Mouse (Mus musculus) fat pad, adult 2 months (tissue): ENCODE results near the gene Dnaja3.
A peak's percentile ranks its signal among the peaks of the same experiment; 100 is the strongest.

Experiments used
- DNase-seq: peaks from one replicate; pipeline ENCODE4 v3.0.0-alpha.2; 2011; ENCODE audit warnings: low read depth, low spot score; ENCODE audit errors: extremely low read depth

The Dnaja3 gene

DNA sequence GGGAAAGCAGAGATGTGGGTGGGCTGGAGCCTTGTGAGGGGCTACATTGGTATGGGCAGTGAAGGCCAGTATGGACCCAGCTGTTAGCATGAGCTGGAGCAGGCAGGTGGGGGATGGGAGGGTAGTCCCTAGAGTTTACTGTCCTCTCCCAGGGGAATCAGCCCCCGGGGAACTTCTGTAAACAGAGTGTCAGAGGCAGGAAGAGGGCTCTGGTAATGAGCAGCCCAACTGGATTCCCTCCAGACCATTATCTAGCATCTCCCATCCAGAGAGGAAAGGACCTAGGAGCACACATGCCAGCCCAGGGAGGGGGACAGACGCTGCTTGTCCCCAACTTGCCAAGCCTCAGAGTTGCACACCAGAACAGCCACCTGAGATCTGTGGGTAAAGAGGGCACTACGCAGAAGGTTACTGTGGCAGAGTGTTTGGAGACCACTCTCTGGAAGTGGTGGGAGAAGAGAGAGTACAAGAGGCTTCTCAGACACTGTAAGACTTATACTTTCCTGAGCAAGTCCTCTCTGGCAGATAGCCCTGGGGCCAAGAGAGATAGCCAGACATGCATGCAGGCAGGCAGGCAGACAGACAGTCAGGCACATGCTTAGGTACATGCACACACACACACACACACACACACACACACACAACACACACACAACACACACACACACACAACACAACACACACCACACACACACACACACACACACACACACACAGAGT lies 1.5 kb downstream of the Dnaja3 start:
- DNase-seq = no peak

DNA sequence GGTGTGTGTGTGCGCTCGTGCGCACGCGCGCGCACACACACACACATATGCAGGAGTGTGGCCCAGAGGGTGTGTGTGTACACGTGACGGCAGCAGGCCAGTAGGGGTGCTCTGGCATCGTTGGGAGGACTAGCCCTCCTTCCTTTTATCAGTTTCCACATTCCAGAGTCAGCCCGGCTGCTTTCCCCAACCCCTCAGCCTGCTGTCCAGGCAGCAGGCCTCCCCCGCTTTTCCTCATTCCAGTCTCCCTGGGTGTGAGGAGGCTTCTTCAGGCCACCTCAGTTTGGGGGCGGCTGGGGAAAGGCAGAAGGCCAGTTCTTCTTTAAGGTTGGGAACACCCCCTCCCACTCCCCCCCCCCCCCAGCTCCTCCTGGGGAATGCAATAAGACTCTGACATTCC lies 2.4 kb downstream of the Dnaja3 start:
- DNase-seq = no peak

GRCm38 (mm10) chr16:4642937-4643336 lies 3.1 kb downstream of the Dnaja3 start:
- peak; percentile 99 for DNase-seq

- DNase-seq = no peak
Measured at GRCm38 (mm10) chr16:4643670-4644419, 4.1 kb downstream of the Dnaja3 start.

GRCm38 (mm10) chr16:4645867-4646266 lies 6.1 kb downstream of the Dnaja3 start:
- DNase-seq = no peak

DNA sequence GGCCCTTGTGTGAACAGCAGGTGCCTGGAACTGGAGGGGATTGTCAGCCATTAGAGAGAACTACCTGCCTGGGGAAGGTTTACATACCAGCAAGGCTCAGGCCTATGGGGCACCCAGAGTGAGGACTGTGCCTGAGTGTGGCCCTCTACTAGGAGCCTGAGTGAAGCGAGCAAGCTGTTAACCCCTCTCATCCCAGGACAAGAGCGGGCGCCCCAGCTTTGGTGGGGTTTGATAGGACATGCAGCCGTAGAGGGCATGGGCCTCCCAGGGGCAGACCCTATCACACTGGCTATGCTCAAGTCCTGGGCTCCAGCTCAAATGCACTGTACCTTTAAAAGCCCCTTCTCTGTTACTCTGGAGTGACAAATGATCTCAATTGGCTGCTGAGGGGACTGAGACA lies 7.0 kb downstream of the Dnaja3 start:
- no peak for DNase-seq

DNA sequence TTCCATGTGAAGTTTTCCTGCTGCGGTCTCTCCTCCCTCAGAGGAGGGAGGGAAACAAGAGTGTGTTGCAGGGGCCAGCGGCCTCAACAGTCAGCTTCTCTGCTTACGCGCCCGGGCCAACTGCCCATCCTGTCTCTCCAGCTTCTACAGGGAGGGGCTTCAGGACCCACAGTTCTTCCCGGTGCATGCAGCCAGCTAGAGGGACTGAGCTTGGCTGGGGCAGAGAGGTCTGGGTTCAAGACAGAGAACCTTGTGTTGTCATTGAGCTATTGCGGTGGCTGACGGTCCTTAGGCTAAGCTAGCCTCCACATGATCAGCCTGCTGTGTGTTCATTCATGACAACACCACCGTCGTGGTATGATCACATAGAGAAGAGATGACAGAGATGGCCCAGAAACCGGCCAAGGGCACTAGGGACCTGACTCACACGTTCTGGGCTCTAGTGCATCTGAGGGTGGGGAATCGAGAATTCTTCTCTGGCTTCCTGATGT lies 7.9 kb downstream of the Dnaja3 start:
- no peak for DNase-seq

- DNase-seq = no peak
Measured at GRCm38 (mm10) chr16:4648416-4649023, 8.7 kb downstream of the Dnaja3 start.

GRCm38 (mm10) chr16:4649211-4649610 lies 9.4 kb downstream of the Dnaja3 start:
- no peak for DNase-seq

DNA sequence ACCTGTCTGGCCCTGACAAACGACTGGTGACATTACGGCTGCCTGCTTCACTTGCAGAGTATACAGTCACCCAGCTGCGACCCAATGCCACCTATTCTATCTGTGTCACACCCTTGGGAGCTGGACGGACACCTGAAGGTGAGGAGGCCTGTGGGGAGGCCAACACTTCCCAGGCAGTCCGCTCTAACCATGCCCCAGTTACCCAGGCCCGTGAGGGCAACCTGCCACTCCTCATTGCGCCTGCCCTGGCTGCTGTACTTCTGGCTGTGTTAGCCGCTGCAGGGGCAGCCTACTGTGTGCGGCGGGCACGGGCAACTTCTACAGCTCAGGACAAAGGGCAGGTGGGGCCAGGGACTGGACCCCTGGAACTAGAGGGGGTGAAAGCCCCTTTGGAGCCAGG lies 9.9 kb downstream of the Dnaja3 start:
- DNase-seq = no peak

DNA sequence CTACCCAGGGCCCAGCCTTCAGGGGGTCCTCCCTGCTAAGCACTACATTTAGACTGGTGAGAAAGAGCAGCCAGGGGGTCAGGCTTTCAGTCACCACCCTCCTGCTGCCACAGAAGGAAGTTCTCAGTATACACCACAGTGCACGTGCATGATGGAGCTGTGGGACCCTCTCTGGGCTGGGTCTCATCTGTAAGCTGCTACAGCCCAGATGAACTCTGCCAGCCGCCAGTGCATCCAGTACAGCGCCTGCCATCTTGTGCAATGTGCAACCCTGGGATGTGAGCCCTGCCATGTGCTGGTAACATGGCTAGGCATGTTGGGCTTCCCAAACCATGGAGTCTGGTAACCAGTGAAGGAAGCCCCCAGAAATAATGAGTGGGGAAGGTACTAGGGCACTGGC lies 10.4 kb downstream of the Dnaja3 start:
- DNase-seq = no peak

DNA sequence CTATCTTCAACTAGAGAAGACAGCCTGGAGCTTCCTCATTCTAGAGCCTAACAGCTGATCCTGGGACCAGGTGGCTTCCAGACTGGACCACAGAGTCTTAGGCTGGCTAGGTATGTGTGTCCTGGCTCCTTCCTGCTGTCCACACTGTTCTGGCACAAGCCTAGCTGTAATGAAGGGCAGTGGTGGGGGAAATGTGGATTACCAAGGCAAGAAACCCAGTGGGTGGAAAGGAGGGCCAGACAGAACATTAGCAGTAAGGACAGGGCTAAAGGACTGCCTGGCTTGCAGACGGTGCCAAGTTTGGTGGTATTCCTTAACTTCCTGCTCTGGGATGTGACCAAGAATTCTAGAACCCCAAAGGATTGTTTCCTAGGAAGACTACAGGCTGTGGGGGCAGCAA lies 11.3 kb downstream of the Dnaja3 start:
- DNase-seq = no peak

GRCm38 (mm10) chr16:4651624-4652023 lies 11.8 kb downstream of the Dnaja3 start:
- no peak for DNase-seq

GRCm38 (mm10) chr16:4652707-4653416 lies 13.1 kb downstream of the Dnaja3 start:
- DNase-seq = no peak

- DNase-seq = no peak
Measured at GRCm38 (mm10) chr16:4654706-4655105, 14.9 kb downstream of the Dnaja3 start.

DNA sequence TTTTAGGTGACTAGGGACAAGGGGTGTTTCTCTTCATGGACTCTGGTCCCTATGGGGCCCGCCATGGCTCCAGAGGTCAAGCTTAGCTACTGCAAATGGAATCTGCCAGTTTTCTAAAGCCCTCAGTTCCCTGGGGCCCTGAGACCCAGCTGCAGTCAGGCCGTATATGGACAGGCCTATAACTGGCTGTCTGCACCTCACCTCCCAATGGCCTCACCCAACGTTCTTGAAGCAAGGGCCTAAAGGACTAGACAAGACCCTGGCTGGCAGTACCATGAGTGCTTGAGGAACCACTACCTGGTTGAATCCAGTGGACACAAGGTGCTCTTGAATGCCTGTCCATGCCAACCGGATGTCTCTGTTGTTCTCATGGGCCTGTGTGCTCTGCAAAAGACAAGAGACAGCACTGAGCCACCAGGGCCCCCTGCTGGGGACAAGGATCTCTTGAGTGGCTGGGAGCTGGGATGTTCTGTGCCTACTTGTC lies 15.5 kb downstream of the Dnaja3 start:
- no peak for DNase-seq

DNA sequence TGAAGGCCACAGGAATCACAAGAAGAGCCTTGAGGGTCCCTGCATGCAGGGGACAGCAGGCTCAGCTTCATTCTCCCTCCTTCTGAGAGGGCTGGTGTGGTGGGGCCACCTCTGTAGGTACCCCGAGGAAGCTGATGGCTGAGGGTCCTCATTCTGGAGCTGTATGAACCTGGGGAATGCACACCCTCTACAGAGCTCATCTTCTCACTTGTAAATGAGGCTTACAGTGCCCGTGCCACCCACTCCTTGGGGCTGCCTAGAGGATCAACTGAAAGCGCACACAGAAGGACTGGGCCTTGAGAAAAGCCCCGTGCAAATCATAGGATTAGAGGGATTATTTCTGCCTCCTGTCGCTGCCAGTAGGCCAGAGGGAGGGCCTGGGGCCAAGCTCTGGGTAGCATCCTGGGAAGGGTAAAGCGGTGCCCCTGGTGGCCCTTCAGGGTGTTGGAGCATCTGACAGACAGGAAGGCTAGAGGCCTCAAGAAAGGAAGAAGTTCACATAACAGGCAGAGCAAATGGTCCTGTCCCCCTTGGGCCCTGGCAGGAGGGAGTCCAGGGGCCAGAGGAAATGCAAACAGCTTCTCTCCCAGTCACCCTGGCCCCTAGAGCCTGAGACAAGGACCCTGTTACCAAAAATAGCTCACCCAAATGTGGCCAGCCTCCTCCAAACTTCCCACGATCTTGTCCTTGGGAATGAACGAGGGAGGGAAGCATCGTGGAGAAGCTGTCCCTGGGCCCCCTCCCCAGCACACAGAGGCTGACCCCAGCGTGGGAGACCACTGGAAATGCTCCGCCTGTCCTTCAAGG lies 16.2 kb downstream of the Dnaja3 start:
- DNase-seq = no peak

DNA sequence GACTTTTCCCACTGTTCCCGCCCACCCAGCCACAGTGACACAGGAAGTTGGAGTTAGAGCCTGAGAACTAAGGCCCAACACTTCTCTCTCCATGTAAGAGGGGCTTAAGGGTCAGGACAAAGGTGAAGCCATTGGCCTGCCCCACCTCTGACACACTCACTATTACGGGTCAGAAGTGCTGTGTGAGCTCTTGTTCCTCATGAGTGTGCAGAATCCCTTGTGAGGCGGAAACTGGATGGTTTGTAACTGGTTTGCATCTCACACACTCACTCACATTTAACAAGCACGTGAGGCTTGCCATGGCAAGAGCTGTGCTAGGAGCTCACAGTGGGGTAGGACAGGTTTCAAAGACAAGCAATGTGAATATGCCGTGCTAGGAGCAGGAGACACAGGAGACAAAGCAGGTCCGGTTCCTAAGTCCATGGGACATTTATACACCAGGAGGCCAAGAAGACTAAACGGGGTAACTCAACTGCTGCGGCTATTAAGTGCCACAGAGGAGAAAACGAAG lies 16.8 kb downstream of the Dnaja3 start:
- no peak for DNase-seq

DNA sequence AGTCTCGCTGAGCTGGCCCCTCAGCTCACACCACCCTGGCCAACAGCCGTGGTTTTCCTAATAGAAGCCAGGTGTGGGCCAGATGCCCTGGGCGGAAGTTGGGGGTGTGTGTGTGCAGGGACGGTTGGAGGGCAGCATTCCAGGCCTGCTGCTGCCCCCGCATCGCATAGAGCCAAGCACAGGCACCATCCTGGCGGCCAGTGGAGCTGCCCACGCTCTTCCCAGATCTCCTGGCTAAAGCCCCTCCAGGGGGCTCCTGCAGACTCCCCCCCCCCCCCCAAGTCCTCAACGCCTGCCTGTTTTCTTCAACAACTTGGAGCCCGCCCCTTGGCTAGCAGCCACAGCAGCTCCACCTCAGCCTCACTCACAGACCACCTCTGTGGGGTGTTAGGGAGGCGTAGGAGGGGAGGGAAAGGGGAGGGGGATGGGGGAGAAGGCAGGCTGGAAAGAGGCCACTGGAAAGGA lies 19.0 kb downstream of the Dnaja3 start:
- DNase-seq = no peak

DNA sequence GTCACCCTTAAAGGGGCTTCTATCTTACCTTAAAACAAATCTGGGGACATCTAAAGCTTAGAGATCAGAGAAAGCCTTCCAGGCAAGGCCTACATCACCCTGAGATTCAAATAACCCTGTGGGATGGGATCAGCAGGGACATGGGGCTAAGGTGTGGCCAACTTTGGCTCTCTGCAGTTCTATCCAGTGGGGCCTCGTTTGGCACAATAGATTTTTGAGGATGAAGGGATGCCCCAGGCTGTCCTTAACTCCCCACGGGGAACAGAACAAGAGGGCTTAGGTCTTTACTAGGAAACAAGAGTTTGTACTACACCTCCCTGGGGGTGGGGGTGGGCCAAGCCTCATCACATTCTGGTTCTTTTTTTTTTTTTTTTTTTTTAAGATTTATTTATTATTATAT lies 19.5 kb downstream of the Dnaja3 start:
- DNase-seq = no peak
